Mouse (Mus musculus): Measurements from ENCODE around the gene Olfr473. TPM values are rescaled to one million over a fixed set of nuclear protein-coding genes. Genes with fewer than 3 reads are reported as not detected.
"Not testable (repeated sequence)": the region's sequence is repeated elsewhere in the genome, so short reads cannot be mapped to it uniquely, and the experiment has no call there.

The Olfr473 gene
- not detected in 2 replicates for total RNA-seq (2014; rRNA removed)
- polyA plus RNA-seq (2015; fragmentation: Nextera tagmentation; extraction: Ambion mirVana): not detected in 2 replicates

GRCm38 (mm10) chr7:107930146-107930545, at the start of gene Olfr473:
TSS of gene Olfr473 (plus strand) at chr7:107930446.
- Histone ChIP-seq H3K9me3 (ENCODE audit: low read length) (no peaks in the 10 kb centered on the region), H3K36me3 (ENCODE audit: insufficient read depth, low read length) (no peaks in the 10 kb centered on the region), H3K27me3 (ENCODE audit: insufficient read depth, low read length) (no peaks in the 10 kb centered on the region), H3K4me3 (ENCODE audit: low read depth, low read length) (no peak within 1 kb of the TSS), H3K4me1 (ENCODE audit: insufficient read depth, low read length) (no peaks in the 10 kb centered on the region), H3K9ac (replicated peaks; ENCODE audit: low read length, poor library complexity, severe bottlenecking) (no peak within 1 kb of the TSS), H3K27ac (ENCODE audit: low read depth, low read length) (no peak within 1 kb of the TSS), H3K4me2 (ENCODE audit: low read depth, low read length, poor library complexity, severe bottlenecking) (no peak within 1 kb of the TSS)
- ATAC-seq (ENCODE audit: low FRiP score) (no peak), DNase-seq (ENCODE audit: low spot score) (no peak)
- WGBS: 100% methylated on average over 1 of the region's 1 CpGs
- no peak for TF ChIP-seq CTCF (IDR thresholded peaks at IDR 0.05)

- TF ChIP-seq CTCF (IDR thresholded peaks at IDR 0.05): no peak
- no peaks in the 10 kb centered on the region for H3K4me1 ChIP-seq (ENCODE audit: insufficient read depth, low read length)
- no peaks in the 10 kb centered on the region for H3K27me3 ChIP-seq (ENCODE audit: insufficient read depth, low read length)
- H3K4me3 ChIP-seq (ENCODE audit: low read depth, low read length): no peak within 1 kb of the TSS
- H3K36me3 ChIP-seq (ENCODE audit: insufficient read depth, low read length): no peaks in the 10 kb centered on the region
- DNase-seq (ENCODE audit: low spot score): no peak
- H3K27ac ChIP-seq (ENCODE audit: low read depth, low read length): no peak within 1 kb of the TSS
- no peak for ATAC-seq (ENCODE audit: low FRiP score)
- H3K4me2 ChIP-seq (ENCODE audit: low read depth, low read length, poor library complexity, severe bottlenecking): no peak within 1 kb of the TSS
- H3K9me3 ChIP-seq (ENCODE audit: low read length): no peaks in the 10 kb centered on the region
- no peak within 1 kb of the TSS for H3K9ac ChIP-seq (replicated peaks; ENCODE audit: low read length, poor library complexity, severe bottlenecking)
Measured at GRCm38 (mm10) chr7:107897602-107898001, 32.6 kb upstream of the Olfr473 start, which contains the start of gene Olfr472. TSS of gene Olfr472 (plus strand) at chr7:107897902.

GRCm38 (mm10) chr7:107952539-107952938, 22.3 kb downstream of the Olfr473 start:
- not testable (repeated sequence) for H3K9me3 ChIP-seq (ENCODE audit: low read length); H3K9ac ChIP-seq (replicated peaks; ENCODE audit: low read length, poor library complexity, severe bottlenecking); H3K4me1 ChIP-seq (ENCODE audit: insufficient read depth, low read length); ATAC-seq (ENCODE audit: low FRiP score); H3K27me3 ChIP-seq (ENCODE audit: insufficient read depth, low read length); DNase-seq (ENCODE audit: low spot score); H3K4me2 ChIP-seq (ENCODE audit: low read depth, low read length, poor library complexity, severe bottlenecking); H3K4me3 ChIP-seq (ENCODE audit: low read depth, low read length); H3K27ac ChIP-seq (ENCODE audit: low read depth, low read length); H3K36me3 ChIP-seq (ENCODE audit: insufficient read depth, low read length)
- WGBS: 98% methylated on average over 12 of the region's 12 CpGs

- TF ChIP-seq CTCF (IDR thresholded peaks at IDR 0.05): no peak
- ATAC-seq (ENCODE audit: low FRiP score) (no peak), DNase-seq (ENCODE audit: low spot score) (no peak)
- no peaks in the 10 kb centered on the region for H3K9me3 ChIP-seq (ENCODE audit: low read length)
- H3K4me1 ChIP-seq (ENCODE audit: insufficient read depth, low read length): no peaks in the 10 kb centered on the region
- no peaks in the 10 kb centered on the region for H3K36me3 ChIP-seq (ENCODE audit: insufficient read depth, low read length)
- no peak within 1 kb of the TSS for H3K27ac ChIP-seq (ENCODE audit: low read depth, low read length)
- no peaks in the 10 kb centered on the region for H3K27me3 ChIP-seq (ENCODE audit: insufficient read depth, low read length)
- 83% methylated on average over 1 of the region's 1 CpGs for WGBS
- no peak within 1 kb of the TSS for H3K4me3 ChIP-seq (ENCODE audit: low read depth, low read length)
- H3K4me2 ChIP-seq (ENCODE audit: low read depth, low read length, poor library complexity, severe bottlenecking): no peak within 1 kb of the TSS
- H3K9ac ChIP-seq (replicated peaks; ENCODE audit: low read length, poor library complexity, severe bottlenecking): no peak within 1 kb of the TSS
Measured at GRCm38 (mm10) chr7:107954343-107954742, 24.1 kb downstream of the Olfr473 start, which contains the start of gene Olfr474. TSS of gene Olfr474 (plus strand) at chr7:107954643.

- DNase-seq (ENCODE audit: low spot score) (no peak), ATAC-seq (ENCODE audit: low FRiP score) (no peak)
- Histone ChIP-seq H3K4me2 (ENCODE audit: low read depth, low read length, poor library complexity, severe bottlenecking) (no peak within 1 kb of the TSS), H3K27ac (ENCODE audit: low read depth, low read length) (no peak within 1 kb of the TSS), H3K36me3 (ENCODE audit: insufficient read depth, low read length) (no peaks in the 10 kb centered on the region), H3K4me1 (ENCODE audit: insufficient read depth, low read length) (no peaks in the 10 kb centered on the region), H3K4me3 (ENCODE audit: low read depth, low read length) (no peak within 1 kb of the TSS), H3K9me3 (ENCODE audit: low read length) (no peaks in the 10 kb centered on the region), H3K9ac (replicated peaks; ENCODE audit: low read length, poor library complexity, severe bottlenecking) (no peak within 1 kb of the TSS), H3K27me3 (ENCODE audit: insufficient read depth, low read length) (no peaks in the 10 kb centered on the region)
- WGBS: 58% methylated on average over 1 of the region's 1 CpGs
- TF ChIP-seq CTCF (IDR thresholded peaks at IDR 0.05): no peak
Measured at GRCm38 (mm10) chr7:107964503-107964902, 34.3 kb downstream of the Olfr473 start, which contains the start of gene Olfr476. TSS of gene Olfr476 (plus strand) at chr7:107964803.

Other genes starting within 250 kb of the Olfr473 start
- gene Cyb5r2, start 172.4 kb upstream of the Olfr473 start, total RNA-seq (2014; rRNA removed): not detected in 2 replicates
- gene Cyb5r2, start 172.4 kb upstream of the Olfr473 start, polyA plus RNA-seq (2015; fragmentation: Nextera tagmentation; extraction: Ambion mirVana): 0.47 and 0.60 TPM in 2 replicates
- gene Ovch2, start 129.2 kb upstream of the Olfr473 start, total RNA-seq (2014; rRNA removed): not detected in 2 replicates
- gene Ovch2, start 129.2 kb upstream of the Olfr473 start, polyA plus RNA-seq (2015; fragmentation: Nextera tagmentation; extraction: Ambion mirVana): not detected in 2 replicates
- gene Olfr467, start 118.2 kb upstream of the Olfr473 start, total RNA-seq (2014; rRNA removed): not detected in 2 replicates
- gene Olfr467, start 118.2 kb upstream of the Olfr473 start, polyA plus RNA-seq (2015; fragmentation: Nextera tagmentation; extraction: Ambion mirVana): not detected in 2 replicates
- gene Olfr469, start 104.9 kb upstream of the Olfr473 start, total RNA-seq (2014; rRNA removed): not detected in 2 replicates
- not detected in 2 replicates for gene Olfr469, start 104.9 kb upstream of the Olfr473 start, polyA plus RNA-seq (2015; fragmentation: Nextera tagmentation; extraction: Ambion mirVana)
- gene Olfr470, start 83.0 kb upstream of the Olfr473 start, total RNA-seq (2014; rRNA removed): not detected in 2 replicates
- not detected in 2 replicates for gene Olfr470, start 83.0 kb upstream of the Olfr473 start, polyA plus RNA-seq (2015; fragmentation: Nextera tagmentation; extraction: Ambion mirVana)
- not detected in 2 replicates for gene Olfr472, start 32.5 kb upstream of the Olfr473 start, total RNA-seq (2014; rRNA removed)
- not detected in 2 replicates for gene Olfr472, start 32.5 kb upstream of the Olfr473 start, polyA plus RNA-seq (2015; fragmentation: Nextera tagmentation; extraction: Ambion mirVana)
- gene Olfr474, start 24.2 kb downstream of the Olfr473 start, total RNA-seq (2014; rRNA removed): not detected in 2 replicates
- not detected in 2 replicates for gene Olfr474, start 24.2 kb downstream of the Olfr473 start, polyA plus RNA-seq (2015; fragmentation: Nextera tagmentation; extraction: Ambion mirVana)
- gene Olfr476, start 34.4 kb downstream of the Olfr473 start, total RNA-seq (2014; rRNA removed): not detected in 2 replicates
- gene Olfr476, start 34.4 kb downstream of the Olfr473 start, polyA plus RNA-seq (2015; fragmentation: Nextera tagmentation; extraction: Ambion mirVana): not detected in 2 replicates
- not detected in 2 replicates for gene Olfr477, start 56.2 kb downstream of the Olfr473 start, total RNA-seq (2014; rRNA removed)
- not detected in 2 replicates for gene Olfr477, start 56.2 kb downstream of the Olfr473 start, polyA plus RNA-seq (2015; fragmentation: Nextera tagmentation; extraction: Ambion mirVana)
- gene Olfr478, start 103.5 kb downstream of the Olfr473 start, total RNA-seq (2014; rRNA removed): not detected in 2 replicates
- not detected in 2 replicates for gene Olfr478, start 103.5 kb downstream of the Olfr473 start, polyA plus RNA-seq (2015; fragmentation: Nextera tagmentation; extraction: Ambion mirVana)
- gene Olfr479, start 120.2 kb downstream of the Olfr473 start, total RNA-seq (2014; rRNA removed): not detected in 2 replicates
- gene Olfr479, start 120.2 kb downstream of the Olfr473 start, polyA plus RNA-seq (2015; fragmentation: Nextera tagmentation; extraction: Ambion mirVana): not detected in 2 replicates
- not detected in 2 replicates for gene Olfr480, start 136.9 kb downstream of the Olfr473 start, total RNA-seq (2014; rRNA removed)
- gene Olfr480, start 136.9 kb downstream of the Olfr473 start, polyA plus RNA-seq (2015; fragmentation: Nextera tagmentation; extraction: Ambion mirVana): not detected in 2 replicates
- not detected in 2 replicates for gene Olfr481, start 149.4 kb downstream of the Olfr473 start, total RNA-seq (2014; rRNA removed)
- gene Olfr481, start 149.4 kb downstream of the Olfr473 start, polyA plus RNA-seq (2015; fragmentation: Nextera tagmentation; extraction: Ambion mirVana): not detected in 2 replicates
- gene Olfr482, start 167.1 kb downstream of the Olfr473 start, total RNA-seq (2014; rRNA removed): not detected in 2 replicates
- gene Olfr482, start 167.1 kb downstream of the Olfr473 start, polyA plus RNA-seq (2015; fragmentation: Nextera tagmentation; extraction: Ambion mirVana): 0.11 TPM in 1 of 2 replicates, not detected in the other
- not detected in 2 replicates for gene Olfr483, start 170.4 kb downstream of the Olfr473 start, total RNA-seq (2014; rRNA removed)
- gene Olfr483, start 170.4 kb downstream of the Olfr473 start, polyA plus RNA-seq (2015; fragmentation: Nextera tagmentation; extraction: Ambion mirVana): not detected in 2 replicates
- gene Olfr484, start 197.0 kb downstream of the Olfr473 start, total RNA-seq (2014; rRNA removed): not detected in 2 replicates
- not detected in 2 replicates for gene Olfr484, start 197.0 kb downstream of the Olfr473 start, polyA plus RNA-seq (2015; fragmentation: Nextera tagmentation; extraction: Ambion mirVana)
- not detected in 2 replicates for gene Olfr485, start 229.4 kb downstream of the Olfr473 start, total RNA-seq (2014; rRNA removed)
- gene Olfr485, start 229.4 kb downstream of the Olfr473 start, polyA plus RNA-seq (2015; fragmentation: Nextera tagmentation; extraction: Ambion mirVana): not detected in 2 replicates
- gene Olfr486, start 242.3 kb downstream of the Olfr473 start, total RNA-seq (2014; rRNA removed): not detected in 2 replicates
- gene Olfr486, start 242.3 kb downstream of the Olfr473 start, polyA plus RNA-seq (2015; fragmentation: Nextera tagmentation; extraction: Ambion mirVana): not detected in 2 replicates